Comparison of ENCODE assay signal across 9 mouse cellular contexts in the genomic region with DNA sequence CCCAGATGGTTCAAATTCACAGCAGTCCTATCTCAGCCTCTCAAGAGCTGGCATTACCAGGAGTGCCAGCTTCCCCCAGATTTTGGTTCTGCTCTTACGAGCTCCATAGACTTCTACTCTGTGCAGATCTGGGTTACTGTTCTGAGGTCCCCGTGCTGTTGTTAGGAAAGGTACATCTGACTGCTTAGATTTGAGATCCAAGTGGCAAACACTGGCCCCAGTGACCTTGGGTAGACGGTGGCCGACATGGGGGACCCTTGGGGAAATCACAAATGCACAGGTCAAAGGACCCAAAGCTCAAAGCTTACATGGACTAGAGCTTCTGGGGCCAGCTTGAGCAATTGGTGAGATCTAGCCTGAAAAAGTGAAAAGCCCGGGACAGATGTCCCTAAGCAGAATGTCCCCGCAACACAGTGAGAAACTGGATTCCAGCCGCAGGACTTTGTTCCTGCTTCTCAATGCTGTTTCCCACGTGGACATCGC. TPM values are rescaled to one million over a fixed set of nuclear protein-coding genes. Genes with fewer than 3 reads are reported as not detected.
DNase-seq lines count a peak whose midpoint lies in the region; ATAC-seq and TF ChIP-seq lines count a peak whose summit lies in the region.
"Had no signal": no experiment of that assay in that cellular context is flagged by ENCODE, and none has a peak within 500 bp of the region (broad histone marks: within the 10 kb centered on the region; RNA-seq: fewer than 3 reads in every experiment).

No protein-coding gene starts in this region.

- no peaks in the 10 kb centered on the region for H3K27me3 ChIP-seq in megakaryocyte, embryonic 14.5 days (replicated peaks)
- H3K27me3 ChIP-seq in forebrain, embryonic 12.5 days = no peaks in the 10 kb centered on the region
- H3K27me3 ChIP-seq in limb, embryonic 15.5 days = no peaks in the 10 kb centered on the region
- no peaks in the 10 kb centered on the region for H3K27me3 ChIP-seq in stomach, embryonic 15.5 days (replicated peaks)

- H3K27ac ChIP-seq in forebrain, embryonic 12.5 days = peak overlapping the region; percentile 65
- peak overlapping the region; percentile 55 for H3K27ac ChIP-seq in limb, embryonic 15.5 days
- H3K27ac ChIP-seq in stomach, embryonic 15.5 days = peak overlapping the region; percentile 94

- no peak for TF ChIP-seq POLR2A in lung, adult 2 months (IDR thresholded peaks at IDR 0.05; ENCODE audit: borderline replicate concordance, extremely low read depth, low read depth, low read length)

- peak overlapping the region; percentile 65 for H3K4me2 ChIP-seq in forebrain, embryonic 12.5 days
- peak overlapping the region; percentile 2; the same call in 1 of the 2 replicates for H3K4me2 ChIP-seq in limb, embryonic 15.5 days
- H3K4me2 ChIP-seq in stomach, embryonic 15.5 days = peak overlapping the region; percentile 78

- H3K36me3 ChIP-seq in megakaryocyte, embryonic 14.5 days (replicated peaks; ENCODE audit: low read length) = peaks cover 84% of the 10 kb centered on the region
- H3K36me3 ChIP-seq in forebrain, embryonic 12.5 days (replicated peaks) = peaks cover 49% of the 10 kb centered on the region
- peaks cover 71% of the 10 kb centered on the region for H3K36me3 ChIP-seq in limb, embryonic 15.5 days
- H3K36me3 ChIP-seq in stomach, embryonic 15.5 days = peaks cover 30% of the 10 kb centered on the region

- peak overlapping the region; percentile 92 for H3K4me3 ChIP-seq in megakaryocyte, embryonic 14.5 days (replicated peaks)
- peak overlapping the region; percentile 82 for H3K4me3 ChIP-seq in forebrain, embryonic 12.5 days (replicated peaks)
- H3K4me3 ChIP-seq in limb, embryonic 15.5 days = peak overlapping the region; percentile 62
- H3K4me3 ChIP-seq in stomach, embryonic 15.5 days (replicated peaks) = no peak overlapping the region
- H3K4me3 ChIP-seq in lung, adult 2 months (replicated peaks; ENCODE audit: extremely low read depth, low read depth, low read length) = no peak overlapping the region

- H3K9me3 ChIP-seq in megakaryocyte, embryonic 14.5 days = no peaks in the 10 kb centered on the region
- no peaks in the 10 kb centered on the region for H3K9me3 ChIP-seq in forebrain, embryonic 12.5 days
- H3K9me3 ChIP-seq in limb, embryonic 15.5 days = no peaks in the 10 kb centered on the region
- no peaks in the 10 kb centered on the region for H3K9me3 ChIP-seq in stomach, embryonic 15.5 days

- no peak for TF ChIP-seq CTCF in lung, adult 2 months (IDR thresholded peaks at IDR 0.05; ENCODE audit: insufficient read depth, low read length)

- 66% methylated on average over 9 of the region's 9 CpGs for WGBS in forebrain, embryonic 12.5 days
- 56% methylated on average over 9 of the region's 9 CpGs for WGBS in limb, embryonic 15.5 days
- WGBS in stomach, embryonic 15.5 days = 44% methylated on average over 9 of the region's 9 CpGs
- 35% methylated on average over 9 of the region's 9 CpGs for WGBS in lung, adult 2 months

- ATAC-seq in megakaryocyte, adult 5-6 weeks (ENCODE audit: poor library complexity, severe bottlenecking) = no peak
- ATAC-seq in forebrain, embryonic 12.5 days (ENCODE audit: low FRiP score) = no peak
- ATAC-seq in limb, embryonic 15.5 days (ENCODE audit: insufficient number of reproducible peaks, low FRiP score, low TSS enrichment, low read depth) = no peak
- ATAC-seq in stomach, embryonic 15.5 days (ENCODE audit: insufficient read depth, low FRiP score, low read depth) = no peak

- no peak for DNase-seq in left cerebral cortex, adult 18-20 months (ENCODE audit: low spot score in 2 of 2)
- DNase-seq in adrenal gland, postnatal 14 days = no peak
- no peak for DNase-seq in lung, adult 2 months

- peaks cover 43% of the 10 kb centered on the region for H3K4me1 ChIP-seq in megakaryocyte, embryonic 14.5 days
- peaks cover 37% of the 10 kb centered on the region for H3K4me1 ChIP-seq in forebrain, embryonic 12.5 days
- H3K4me1 ChIP-seq in limb, embryonic 15.5 days = peaks cover 40% of the 10 kb centered on the region
- peaks cover 36% of the 10 kb centered on the region for H3K4me1 ChIP-seq in stomach, embryonic 15.5 days
- H3K4me1 ChIP-seq in lung, adult 2 months (ENCODE audit: control insufficient read depth, insufficient read depth, low read length) = peaks cover 6% of the 10 kb centered on the region

- H3K9ac ChIP-seq in forebrain, embryonic 12.5 days = peak overlapping the region; percentile 87; the same call in 1 of the 2 replicates
- H3K9ac ChIP-seq in limb, embryonic 15.5 days = no peak overlapping the region
- H3K9ac ChIP-seq in stomach, embryonic 15.5 days = no peak overlapping the region

RNA-seq across cellular contexts. Expression of gene Ftl1, which starts 2.9 kb away (rescaled TPM):
- polyA plus RNA-seq in megakaryocyte, embryonic 14.5 days (2012; ENCODE audit: insufficient read depth, low replicate concordance) = 24,502 and 30,989 TPM in 2 replicates
- total RNA-seq in megakaryocyte, adult 5-6 weeks (2015) = 2,869 and 3,213 TPM in 2 replicates
- total RNA-seq in megakaryocyte, adult 5-6 weeks (2017) = 1,589 and 1,786 TPM in 2 replicates
- 5,523 and 5,537 TPM in 2 replicates for polyA plus RNA-seq in forebrain, embryonic 12.5 days (2016; fragmentation: Nextera tagmentation; extraction: Ambion mirVana)
- 4,640 and 4,716 TPM in 2 replicates for polyA plus RNA-seq in limb, embryonic 15.5 days (2015; fragmentation: Nextera tagmentation; extraction: Ambion mirVana)
- polyA plus RNA-seq in stomach, embryonic 15.5 days (2015; fragmentation: Nextera tagmentation; extraction: Ambion mirVana) = 4,747 and 4,817 TPM in 2 replicates
- 100 to 1,000 TPM; 218 to 238 TPM for total RNA-seq in left cerebral cortex, adult 18-20 months (2021)
- 638 and 688 TPM in 2 replicates for total RNA-seq in adrenal gland, postnatal 14 days (2021)
- polyA plus RNA-seq in lung, adult 2 months (2012; rRNA removed) = 2,878 and 3,367 TPM in 2 replicates

RNA-seq across cellular contexts. Expression of gene Bax, which starts 9.9 kb away (rescaled TPM):
- 502 and 597 TPM in 2 replicates for polyA plus RNA-seq in megakaryocyte, embryonic 14.5 days (2012; ENCODE audit: insufficient read depth, low replicate concordance)
- 24.6 and 25.0 TPM in 2 replicates for total RNA-seq in megakaryocyte, adult 5-6 weeks (2015)
- 31.8 and 37.4 TPM in 2 replicates for total RNA-seq in megakaryocyte, adult 5-6 weeks (2017)
- 240 and 256 TPM in 2 replicates for polyA plus RNA-seq in forebrain, embryonic 12.5 days (2016; fragmentation: Nextera tagmentation; extraction: Ambion mirVana)
- 145 and 146 TPM in 2 replicates for polyA plus RNA-seq in limb, embryonic 15.5 days (2015; fragmentation: Nextera tagmentation; extraction: Ambion mirVana)
- 157 and 168 TPM in 2 replicates for polyA plus RNA-seq in stomach, embryonic 15.5 days (2015; fragmentation: Nextera tagmentation; extraction: Ambion mirVana)
- 10 to 100 TPM; 55.2 to 59.3 TPM for total RNA-seq in left cerebral cortex, adult 18-20 months (2021)
- total RNA-seq in adrenal gland, postnatal 14 days (2021) = 54.4 and 60.0 TPM in 2 replicates
- 117 and 128 TPM in 2 replicates for polyA plus RNA-seq in lung, adult 2 months (2012; rRNA removed)

RNA-seq across cellular contexts. Expression of gene Ruvbl2, which starts 18.9 kb away (rescaled TPM):
- 90.5 and 244 TPM in 2 replicates for polyA plus RNA-seq in megakaryocyte, embryonic 14.5 days (2012; ENCODE audit: insufficient read depth, low replicate concordance)
- 48.6 and 51.6 TPM in 2 replicates for total RNA-seq in megakaryocyte, adult 5-6 weeks (2015)
- 52.9 and 60.2 TPM in 2 replicates for total RNA-seq in megakaryocyte, adult 5-6 weeks (2017)
- 167 and 175 TPM in 2 replicates for polyA plus RNA-seq in forebrain, embryonic 12.5 days (2016; fragmentation: Nextera tagmentation; extraction: Ambion mirVana)
- 122 and 125 TPM in 2 replicates for polyA plus RNA-seq in limb, embryonic 15.5 days (2015; fragmentation: Nextera tagmentation; extraction: Ambion mirVana)
- polyA plus RNA-seq in stomach, embryonic 15.5 days (2015; fragmentation: Nextera tagmentation; extraction: Ambion mirVana) = 127 and 139 TPM in 2 replicates
- total RNA-seq in left cerebral cortex, adult 18-20 months (2021) = 10 to 100 TPM; 32.4 to 34.5 TPM
- total RNA-seq in adrenal gland, postnatal 14 days (2021) = 55.5 and 62.8 TPM in 2 replicates
- polyA plus RNA-seq in lung, adult 2 months (2012; rRNA removed) = 61.1 and 61.7 TPM in 2 replicates

RNA-seq across cellular contexts. Expression of gene Gys1, which starts 22.1 kb away (rescaled TPM):
- polyA plus RNA-seq in megakaryocyte, embryonic 14.5 days (2012; ENCODE audit: insufficient read depth, low replicate concordance) = 33.8 and 44.5 TPM in 2 replicates
- total RNA-seq in megakaryocyte, adult 5-6 weeks (2015) = 9.8 and 10.6 TPM in 2 replicates
- total RNA-seq in megakaryocyte, adult 5-6 weeks (2017) = 7.2 and 8.8 TPM in 2 replicates
- polyA plus RNA-seq in forebrain, embryonic 12.5 days (2016; fragmentation: Nextera tagmentation; extraction: Ambion mirVana) = 28.7 and 30.7 TPM in 2 replicates
- polyA plus RNA-seq in limb, embryonic 15.5 days (2015; fragmentation: Nextera tagmentation; extraction: Ambion mirVana) = 39.0 and 43.5 TPM in 2 replicates
- polyA plus RNA-seq in stomach, embryonic 15.5 days (2015; fragmentation: Nextera tagmentation; extraction: Ambion mirVana) = 34.3 and 37.7 TPM in 2 replicates
- total RNA-seq in left cerebral cortex, adult 18-20 months (2021) = 10 to 100 TPM; 15.1 to 18.1 TPM
- 55.4 and 62.8 TPM in 2 replicates for total RNA-seq in adrenal gland, postnatal 14 days (2021)
- 33.0 and 39.4 TPM in 2 replicates for polyA plus RNA-seq in lung, adult 2 months (2012; rRNA removed)

RNA-seq across cellular contexts. Expression of gene Tulp2, which starts 24.9 kb away (rescaled TPM):
- not detected in 2 replicates for polyA plus RNA-seq in megakaryocyte, embryonic 14.5 days (2012; ENCODE audit: insufficient read depth, low replicate concordance)
- not detected in 2 replicates for total RNA-seq in megakaryocyte, adult 5-6 weeks (2015)
- total RNA-seq in megakaryocyte, adult 5-6 weeks (2017) = not detected in 2 replicates
- 0.29 and 0.34 TPM in 2 replicates for polyA plus RNA-seq in forebrain, embryonic 12.5 days (2016; fragmentation: Nextera tagmentation; extraction: Ambion mirVana)
- polyA plus RNA-seq in limb, embryonic 15.5 days (2015; fragmentation: Nextera tagmentation; extraction: Ambion mirVana) = 0.61 and 1.0 TPM in 2 replicates
- polyA plus RNA-seq in stomach, embryonic 15.5 days (2015; fragmentation: Nextera tagmentation; extraction: Ambion mirVana) = 1.4 and 1.8 TPM in 2 replicates
- total RNA-seq in left cerebral cortex, adult 18-20 months (2021) = under 1 TPM in 1 of 2 experiments, not detected in 1; 0.21 TPM
- total RNA-seq in adrenal gland, postnatal 14 days (2021) = 0.49 and 1.1 TPM in 2 replicates
- polyA plus RNA-seq in lung, adult 2 months (2012; rRNA removed) = 0.11 and 0.17 TPM in 2 replicates
- total RNA-seq: left cerebral cortex, adult 8-10 months had no signal

Comparison
In these comparisons a context has a peak if more than half of its experiments do, and no peak if none do; other contexts are left out.
1. H3K4me3 ChIP-seq: peak in megakaryocyte, embryonic 14.5 days (single experiment), forebrain, embryonic 12.5 days (single experiment) and limb, embryonic 15.5 days (single experiment); none in stomach, embryonic 15.5 days (single experiment) and lung, adult 2 months (single experiment).
2. H3K4me2 ChIP-seq: peak in every context shown above with its lines; median percentile 78 in stomach, embryonic 15.5 days; 65 in forebrain, embryonic 12.5 days; 2 in limb, embryonic 15.5 days.
3. Peak in every context shown above with its lines, with median percentiles within 50 percentile points of each other: H3K27ac ChIP-seq.